Mouse (Mus musculus): ENCODE measurements around the gene Calml4. TPM values are rescaled to one million over a fixed set of nuclear protein-coding genes. Genes with fewer than 3 reads are reported as not detected.
"Not testable (repeated sequence)": the region's sequence is repeated elsewhere in the genome, so short reads cannot be mapped to it uniquely, and the experiment has no call there.

Calml4 gene
- polyA plus RNA-seq, 1 experiment from 2014 or later = 6.5 TPM

- Histone ChIP-seq H3K9me3 (replicated peaks) (no peaks in the 10 kb centered on the region), H3K9ac (peak within 1 kb of the TSS; percentile 87), H3K4me2 (peak within 1 kb of the TSS; percentile 77), H3K4me3 (peak within 1 kb of the TSS; percentile 63), H3K27me3 (no peaks in the 10 kb centered on the region), H3K27ac (peak within 1 kb of the TSS; percentile 64), H3K4me1 (peaks cover 20% of the 10 kb centered on the region), H3K36me3 (ENCODE audit: poor library complexity, severe bottlenecking) (no peaks in the 10 kb centered on the region)
- 1% methylated on average over 39 of the region's 48 CpGs for WGBS
- peak; percentile 86 for ATAC-seq
Observed at GRCm38 (mm10) chr9:62838506-62839171, 19.2 kb upstream of the Calml4 start, which contains the start of gene Cln6. TSS of gene Cln6 (plus strand) at chr9:62838785.

DNA sequence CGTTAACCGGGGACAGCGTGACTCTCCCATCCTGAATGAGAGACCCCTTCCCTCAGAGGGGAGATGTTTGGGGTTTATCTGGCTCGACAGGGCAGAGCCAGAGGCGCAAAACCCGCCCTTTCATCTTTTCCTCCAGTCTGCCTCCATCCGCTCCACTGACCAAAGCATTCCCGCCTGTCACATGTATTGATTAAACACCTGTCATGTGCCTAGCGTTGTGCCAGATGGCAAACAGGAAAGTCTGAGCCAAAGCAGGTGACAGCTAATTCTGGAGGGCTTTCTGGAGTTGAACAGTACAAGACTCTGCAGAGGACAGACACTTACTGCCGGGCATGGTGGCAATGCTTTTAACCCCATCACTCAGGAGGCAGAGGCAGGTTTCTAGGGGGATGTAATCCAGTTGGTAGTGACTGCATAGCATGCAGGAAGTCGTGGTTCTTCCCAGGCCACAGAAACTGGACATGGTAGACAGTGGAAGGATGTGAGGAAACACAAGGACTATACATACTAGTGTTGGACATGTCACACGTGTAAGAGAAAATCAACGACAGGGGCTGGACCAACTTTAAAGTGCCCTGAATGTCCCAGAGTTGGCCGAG is 18.6 kb upstream of the Calml4 start:
- H3K9ac ChIP-seq = peak overlapping the region; percentile 87
- H3K36me3 ChIP-seq (ENCODE audit: poor library complexity, severe bottlenecking) = no peaks in the 10 kb centered on the region
- H3K4me2 ChIP-seq = peak overlapping the region; percentile 77
- peak overlapping the region; percentile 64 for H3K27ac ChIP-seq
- WGBS = 16% methylated on average over 14 of the region's 14 CpGs
- no peaks in the 10 kb centered on the region for H3K9me3 ChIP-seq (replicated peaks)
- H3K4me3 ChIP-seq = peak overlapping the region; percentile 63
- no peaks in the 10 kb centered on the region for H3K27me3 ChIP-seq
- ATAC-seq = peak; percentile 47
- peaks cover 20% of the 10 kb centered on the region for H3K4me1 ChIP-seq

GRCm38 (mm10) chr9:62843356-62844024 is 14.4 kb upstream of the Calml4 start:
- ATAC-seq = no peak
- H3K4me3 ChIP-seq = no peak overlapping the region
- no peak overlapping the region for H3K9ac ChIP-seq
- peaks cover 13% of the 10 kb centered on the region for H3K4me1 ChIP-seq
- H3K9me3 ChIP-seq (replicated peaks) = no peaks in the 10 kb centered on the region
- H3K4me2 ChIP-seq = no peak overlapping the region
- WGBS = 77% methylated on average over 10 of the region's 10 CpGs
- H3K27me3 ChIP-seq = no peaks in the 10 kb centered on the region
- no peaks in the 10 kb centered on the region for H3K36me3 ChIP-seq (ENCODE audit: poor library complexity, severe bottlenecking)
- H3K27ac ChIP-seq = no peak overlapping the region

DNA sequence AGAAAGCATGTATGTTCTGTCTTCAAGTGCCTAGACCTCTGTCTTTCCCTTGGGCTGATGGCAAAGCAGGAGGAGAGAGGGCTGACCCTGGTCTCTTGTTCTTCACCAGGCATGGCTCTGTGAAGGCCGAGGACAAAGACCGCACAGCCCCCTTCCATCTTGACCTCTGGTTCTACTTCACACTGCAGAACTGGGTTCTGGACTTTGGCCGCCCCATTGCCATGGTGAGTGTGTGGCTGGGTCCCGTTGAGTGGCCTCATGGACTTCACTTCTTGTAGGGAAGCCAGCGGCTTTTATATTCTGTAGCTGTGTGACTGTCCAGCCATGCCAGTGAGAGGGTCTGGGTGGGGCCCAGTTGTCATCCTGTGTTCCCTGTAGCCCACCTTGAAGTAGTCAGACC is 13.4 kb upstream of the Calml4 start:
- H3K9ac ChIP-seq = no peak overlapping the region
- ATAC-seq = no peak
- H3K27ac ChIP-seq = no peak overlapping the region
- no peak overlapping the region for H3K4me3 ChIP-seq
- H3K4me2 ChIP-seq = no peak overlapping the region
- H3K9me3 ChIP-seq (replicated peaks) = no peaks in the 10 kb centered on the region
- H3K4me1 ChIP-seq = peaks cover 7% of the 10 kb centered on the region
- WGBS = 91% methylated on average over 5 of the region's 5 CpGs
- no peaks in the 10 kb centered on the region for H3K36me3 ChIP-seq (ENCODE audit: poor library complexity, severe bottlenecking)
- H3K27me3 ChIP-seq = no peaks in the 10 kb centered on the region

DNA sequence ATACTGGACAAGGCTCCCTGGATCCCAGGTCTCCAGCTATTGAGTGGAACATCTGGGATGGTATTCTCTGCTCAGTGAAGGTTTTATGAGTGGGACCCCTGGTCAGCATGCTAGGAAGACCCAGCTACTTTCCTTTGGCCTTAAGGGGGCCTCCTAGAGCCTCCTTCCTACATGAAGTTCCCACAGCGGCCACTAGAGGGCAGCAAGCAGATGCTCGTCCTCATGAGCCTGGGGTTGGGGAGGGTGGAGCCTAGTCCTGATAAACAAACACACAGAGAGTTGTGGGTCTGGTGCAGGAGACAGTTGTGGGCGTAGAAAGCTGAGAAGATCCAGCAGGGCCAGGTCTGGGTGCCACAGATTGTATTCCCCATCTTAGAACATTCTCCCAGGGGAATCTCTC is 10.2 kb upstream of the Calml4 start:
- Histone ChIP-seq H3K4me3 (no peak overlapping the region), H3K27me3 (no peaks in the 10 kb centered on the region), H3K27ac (no peak overlapping the region), H3K4me2 (no peak overlapping the region), H3K4me1 (no peaks in the 10 kb centered on the region), H3K9me3 (replicated peaks) (no peaks in the 10 kb centered on the region), H3K36me3 (ENCODE audit: poor library complexity, severe bottlenecking) (no peaks in the 10 kb centered on the region; the same call in 1 of the 2 replicates), H3K9ac (no peak overlapping the region)
- peak; percentile 68 for ATAC-seq
- 0% methylated on average over 3 of the region's 3 CpGs for WGBS

GRCm38 (mm10) chr9:62848641-62849040 is 9.2 kb upstream of the Calml4 start:
- Histone ChIP-seq H3K4me3 (no peak overlapping the region), H3K27me3 (no peaks in the 10 kb centered on the region), H3K27ac (no peak overlapping the region), H3K9ac (no peak overlapping the region), H3K4me2 (no peak overlapping the region), H3K4me1 (no peaks in the 10 kb centered on the region), H3K36me3 (ENCODE audit: poor library complexity, severe bottlenecking) (no peaks in the 10 kb centered on the region; the same call in 1 of the 2 replicates), H3K9me3 (replicated peaks) (no peaks in the 10 kb centered on the region)
- WGBS = 81% methylated on average over 3 of the region's 3 CpGs
- no peak for ATAC-seq

DNA sequence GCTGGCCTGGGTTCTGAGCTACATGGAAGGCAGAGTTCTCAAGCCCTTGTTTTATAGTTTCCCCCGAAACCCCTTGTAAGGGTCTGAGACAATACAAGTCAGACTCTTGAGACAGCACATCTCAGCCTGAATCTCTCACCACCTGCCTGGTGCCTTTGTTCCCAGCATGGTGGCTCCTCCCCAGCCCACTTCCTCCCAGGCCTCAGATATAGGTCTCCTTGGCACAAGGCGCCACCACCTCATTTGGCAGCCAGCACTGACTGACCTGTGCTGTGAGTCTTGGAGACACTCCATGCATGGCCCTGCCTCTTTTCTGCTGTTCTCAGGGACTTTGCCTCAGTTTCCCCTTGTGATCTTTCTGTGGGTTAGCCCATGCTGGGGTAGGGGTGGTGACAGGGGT is 6.3 kb upstream of the Calml4 start:
- Histone ChIP-seq H3K9me3 (replicated peaks) (no peaks in the 10 kb centered on the region), H3K27ac (no peak overlapping the region), H3K4me2 (no peak overlapping the region), H3K4me1 (no peaks in the 10 kb centered on the region), H3K4me3 (no peak overlapping the region), H3K9ac (no peak overlapping the region), H3K36me3 (ENCODE audit: poor library complexity, severe bottlenecking) (no peaks in the 10 kb centered on the region; the same call in 1 of the 2 replicates), H3K27me3 (no peaks in the 10 kb centered on the region)
- WGBS = 79% methylated on average over 2 of the region's 2 CpGs
- ATAC-seq = no peak

DNA sequence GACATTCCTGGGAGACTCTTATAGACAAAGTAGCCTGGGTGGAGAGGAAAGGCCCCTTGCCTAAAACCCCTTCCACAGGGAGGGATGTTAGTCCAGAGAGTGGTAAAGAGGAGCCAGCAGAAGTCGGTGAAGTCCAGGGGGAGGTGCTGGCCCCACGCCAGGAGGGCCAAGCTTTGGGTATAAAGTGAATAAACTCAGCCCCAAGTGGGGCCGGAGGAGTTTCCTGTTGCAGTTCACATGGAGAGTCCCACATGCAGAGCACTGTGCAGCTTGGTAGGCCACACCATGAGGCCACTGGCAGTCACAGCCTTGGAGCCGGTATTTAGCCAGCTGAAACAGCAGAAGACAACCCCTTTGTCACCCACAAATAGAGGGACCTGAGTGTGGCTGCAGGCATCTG is 3.4 kb upstream of the Calml4 start:
- Histone ChIP-seq H3K4me3 (no peak overlapping the region), H3K4me1 (peaks cover 11% of the 10 kb centered on the region), H3K9me3 (replicated peaks) (no peaks in the 10 kb centered on the region), H3K27me3 (0 out of 2 replicates have a peak, but pooled peaks cover 8% of the 10 kb centered on the region), H3K27ac (no peak overlapping the region), H3K4me2 (no peak overlapping the region), H3K9ac (no peak overlapping the region), H3K36me3 (ENCODE audit: poor library complexity, severe bottlenecking) (no peaks in the 10 kb centered on the region; the same call in 1 of the 2 replicates)
- 52% methylated on average over 4 of the region's 4 CpGs for WGBS
- no peak for ATAC-seq

- Histone ChIP-seq H3K4me3 (no peak overlapping the region), H3K36me3 (ENCODE audit: poor library complexity, severe bottlenecking) (no peaks in the 10 kb centered on the region), H3K9me3 (replicated peaks) (no peaks in the 10 kb centered on the region), H3K4me2 (no peak overlapping the region), H3K9ac (no peak overlapping the region), H3K27me3 (peaks cover 12% of the 10 kb centered on the region; the same call in 1 of the 2 replicates), H3K4me1 (peaks cover 11% of the 10 kb centered on the region), H3K27ac (no peak overlapping the region)
- ATAC-seq = no peak
- WGBS = 83% methylated on average over 9 of the region's 9 CpGs
Observed at GRCm38 (mm10) chr9:62857216-62857615, 664 bp upstream of the Calml4 start.

DNA sequence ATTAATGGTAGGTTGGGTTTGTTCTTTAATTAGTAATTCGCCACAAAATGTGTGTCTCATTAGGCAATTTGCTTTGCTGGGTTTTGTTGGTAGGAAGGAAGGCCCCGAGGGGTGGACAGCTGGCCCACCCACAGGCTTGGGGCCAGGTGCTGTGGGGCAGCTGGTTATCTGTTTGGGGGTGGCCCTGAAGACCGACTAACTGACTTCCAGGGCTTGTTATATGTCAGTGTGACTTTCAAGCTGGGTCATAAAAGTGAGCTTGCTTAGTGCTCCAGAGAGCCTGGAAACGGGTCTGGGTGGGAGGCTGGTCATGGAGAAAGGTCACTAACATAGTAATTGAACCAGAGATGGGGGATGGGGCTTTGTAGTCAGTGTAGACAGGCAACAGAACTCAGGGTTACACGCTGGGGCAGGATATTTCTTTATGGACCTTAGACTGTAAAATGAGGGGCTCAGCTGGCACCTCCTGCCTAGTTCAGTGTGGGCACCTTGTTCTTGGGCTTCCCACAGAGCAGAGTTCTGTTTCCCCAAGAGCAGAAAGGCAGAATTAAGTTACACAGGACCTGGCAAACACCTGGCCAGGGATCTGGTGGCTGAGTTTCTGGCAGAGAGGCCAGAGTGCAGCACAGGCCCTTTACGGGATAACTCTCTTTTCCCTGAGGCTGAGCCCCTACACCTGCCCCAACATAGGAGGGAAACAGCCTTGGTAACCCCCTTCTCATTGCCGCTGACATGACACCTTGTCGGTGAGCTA is 563 bp downstream of the Calml4 start:
- no peaks in the 10 kb centered on the region for H3K36me3 ChIP-seq (ENCODE audit: poor library complexity, severe bottlenecking)
- no peaks in the 10 kb centered on the region for H3K9me3 ChIP-seq (replicated peaks)
- 58% methylated on average over 8 of the region's 8 CpGs for WGBS
- no peak overlapping the region for H3K4me3 ChIP-seq
- peaks cover 12% of the 10 kb centered on the region; the same call in 1 of the 2 replicates for H3K27me3 ChIP-seq
- peaks cover 11% of the 10 kb centered on the region for H3K4me1 ChIP-seq
- H3K27ac ChIP-seq = no peak overlapping the region
- ATAC-seq = no peak
- no peak overlapping the region for H3K9ac ChIP-seq
- no peak overlapping the region for H3K4me2 ChIP-seq

DNA sequence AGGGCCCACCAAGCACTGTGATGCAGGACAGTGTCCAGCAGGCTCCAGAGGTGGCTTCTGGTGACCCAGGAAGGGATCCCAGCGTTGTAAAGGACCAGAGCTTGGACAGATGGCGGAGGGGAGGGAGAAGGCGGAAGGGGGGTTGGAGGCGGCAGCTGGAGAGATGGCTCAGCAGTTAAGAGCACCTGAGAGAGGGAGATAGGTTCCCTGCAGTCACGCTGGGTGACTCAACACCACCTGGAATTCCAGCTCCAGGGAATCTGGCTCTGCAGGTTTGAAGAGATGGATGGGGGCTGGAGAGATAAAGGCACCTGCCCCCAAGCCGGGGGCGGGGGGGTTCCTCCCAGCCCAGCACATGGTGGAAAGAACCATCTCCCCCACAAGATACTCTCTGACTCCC is 2.2 kb downstream of the Calml4 start:
- H3K4me3 ChIP-seq; H3K36me3 ChIP-seq (ENCODE audit: poor library complexity, severe bottlenecking); H3K9ac ChIP-seq; H3K4me2 ChIP-seq; H3K27ac ChIP-seq; H3K9me3 ChIP-seq (replicated peaks); ATAC-seq: not testable (repeated sequence)
- H3K27me3 ChIP-seq = peaks cover 12% of the 10 kb centered on the region; the same call in 1 of the 2 replicates
- WGBS = 65% methylated on average over 7 of the region's 7 CpGs
- peaks cover 11% of the 10 kb centered on the region for H3K4me1 ChIP-seq

DNA sequence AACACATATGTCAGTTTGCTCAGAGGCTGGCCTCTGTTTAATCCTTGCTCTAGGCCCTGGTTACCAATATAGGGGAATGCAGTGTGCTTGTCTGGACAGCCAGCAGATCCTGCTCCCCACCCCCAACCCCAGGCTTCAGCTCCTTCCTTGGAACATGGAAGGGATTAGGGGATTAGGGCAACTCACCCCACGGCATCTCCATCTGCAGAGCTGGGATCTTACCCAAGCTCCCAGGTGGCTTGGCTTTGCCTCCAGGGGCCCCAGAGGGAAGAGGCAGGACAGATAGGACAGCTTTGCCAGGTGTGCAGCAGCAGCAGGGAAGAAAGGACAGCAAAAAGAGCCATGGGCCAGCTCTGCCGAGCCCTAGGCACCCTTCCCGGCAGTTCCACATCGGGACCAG is 3.0 kb downstream of the Calml4 start:
- no peak overlapping the region for H3K9ac ChIP-seq

More for the DNA sequence above, 3.0 kb downstream of the Calml4 start:
- H3K4me3 ChIP-seq = no peak overlapping the region
- no peaks in the 10 kb centered on the region for H3K9me3 ChIP-seq (replicated peaks)
- no peaks in the 10 kb centered on the region for H3K36me3 ChIP-seq (ENCODE audit: poor library complexity, severe bottlenecking)
- no peak overlapping the region for H3K4me2 ChIP-seq
- peaks cover 12% of the 10 kb centered on the region; the same call in 1 of the 2 replicates for H3K27me3 ChIP-seq
- WGBS = 53% methylated on average over 4 of the region's 4 CpGs
- no peak overlapping the region for H3K27ac ChIP-seq
- H3K4me1 ChIP-seq = peaks cover 11% of the 10 kb centered on the region
- ATAC-seq = no peak

All from forebrain, embryonic 13.5 days (tissue).